Mouse (Mus musculus) lung, adult 2 months (tissue): ENCODE data around the gene Pnmt. TPM values are rescaled to one million over a fixed set of nuclear protein-coding genes. Genes with fewer than 3 reads are reported as not detected.

ENCODE experiments used
- DNase-seq: peaks from one replicate; pipeline ENCODE4 v3.0.0; 2022
- H3K4me1 ChIP-seq: fragments of 200-500 bp; 2 replicates; pipeline ENCODE4 v1.6.1; 2011; ENCODE audit warnings: low read length; ENCODE audit not compliant: control insufficient read depth, insufficient read depth
- H3K4me3 ChIP-seq: fragments of 200-500 bp; replicated peaks from 2 replicates; pipeline ENCODE3; 2011; ENCODE audit warnings: low read depth, mild to moderate bottlenecking, control low read depth, low read length; ENCODE audit errors: extremely low read depth
- CTCF ChIP-seq: fragments of 200-500 bp; IDR thresholded peaks from 2 replicates; pipeline ENCODE4 v1.5.1; 2011; ENCODE audit warnings: mild to moderate bottlenecking, low read length, control low read depth; ENCODE audit not compliant: insufficient read depth
- POLR2A ChIP-seq: fragments of 200-500 bp; IDR thresholded peaks from 2 replicates; pipeline ENCODE4 v1.6.1; 2011; ENCODE audit warnings: low read depth, mild to moderate bottlenecking, control low read depth, low read length, borderline replicate concordance; ENCODE audit errors: extremely low read depth
- WGBS: fragments of 180-500 bp; shearing (Covaris S2); methylation state at CpG from one replicate; pipeline ENCODE4 v1.1.7; 2018; 5-methylcytosine and 5-hydroxymethylcytosine counted together
- polyA plus RNA-seq: library from polyadenylated mRNA; depleted of rRNA; stranded (reverse); fragments of >200 nt; gene quantifications from 2 replicates; pipeline ENCODE4 v1.2.3, GENCODE M21; 2012

The Pnmt gene
- polyA plus RNA-seq, 1 experiment = 2.0 TPM

- no peak for DNase-seq
- H3K4me3 ChIP-seq = no peak overlapping the region
- TF ChIP-seq POLR2A (no peak), CTCF (no peak)
- 69% methylated on average over 7 of the region's 7 CpGs for WGBS
- H3K4me1 ChIP-seq = peaks cover 3% of the 10 kb centered on the region; the same call in 1 of the 2 replicates
These were observed 18.4 kb upstream of the Pnmt start for GRCm38 (mm10) chr11:98367863-98368186.

GRCm38 (mm10) chr11:98369337-98369736 is 16.9 kb upstream of the Pnmt start:
- TF ChIP-seq POLR2A (no peak), CTCF (no peak)
- no peak for DNase-seq

DNA sequence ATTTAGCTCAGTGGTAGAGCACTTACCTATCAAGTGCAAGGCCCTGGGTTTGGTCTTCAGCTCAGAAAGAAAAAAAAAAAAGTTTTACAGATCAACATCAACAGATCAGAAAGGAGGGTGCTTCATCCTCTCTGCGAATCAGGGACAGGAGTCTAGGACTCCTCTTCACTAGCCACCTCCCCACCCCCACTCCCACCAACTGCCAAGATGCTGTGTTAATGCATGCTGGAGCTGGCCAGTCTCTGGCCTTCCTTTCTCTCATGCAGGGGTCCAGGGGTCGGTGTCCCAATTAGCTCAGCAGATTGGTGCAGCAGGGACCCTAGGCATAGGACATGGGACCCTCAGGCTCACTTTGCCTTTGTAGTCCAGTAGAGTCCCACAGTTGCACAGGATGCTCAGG is 15.7 kb upstream of the Pnmt start:
- TF ChIP-seq CTCF = no peak
- TF ChIP-seq POLR2A = no peak
- peaks cover 3% of the 10 kb centered on the region; the same call in 1 of the 2 replicates for H3K4me1 ChIP-seq
- H3K4me3 ChIP-seq = no peak overlapping the region
- WGBS = 83% methylated on average over 2 of the region's 2 CpGs
- no peak for DNase-seq

More at GRCm38 (mm10) chr11:98369337-98369736, 16.9 kb upstream of the Pnmt start:
- 52% methylated on average over 6 of the region's 6 CpGs for WGBS
- H3K4me1 ChIP-seq = peaks cover 3% of the 10 kb centered on the region; the same call in 1 of the 2 replicates
- H3K4me3 ChIP-seq = no peak overlapping the region

DNA sequence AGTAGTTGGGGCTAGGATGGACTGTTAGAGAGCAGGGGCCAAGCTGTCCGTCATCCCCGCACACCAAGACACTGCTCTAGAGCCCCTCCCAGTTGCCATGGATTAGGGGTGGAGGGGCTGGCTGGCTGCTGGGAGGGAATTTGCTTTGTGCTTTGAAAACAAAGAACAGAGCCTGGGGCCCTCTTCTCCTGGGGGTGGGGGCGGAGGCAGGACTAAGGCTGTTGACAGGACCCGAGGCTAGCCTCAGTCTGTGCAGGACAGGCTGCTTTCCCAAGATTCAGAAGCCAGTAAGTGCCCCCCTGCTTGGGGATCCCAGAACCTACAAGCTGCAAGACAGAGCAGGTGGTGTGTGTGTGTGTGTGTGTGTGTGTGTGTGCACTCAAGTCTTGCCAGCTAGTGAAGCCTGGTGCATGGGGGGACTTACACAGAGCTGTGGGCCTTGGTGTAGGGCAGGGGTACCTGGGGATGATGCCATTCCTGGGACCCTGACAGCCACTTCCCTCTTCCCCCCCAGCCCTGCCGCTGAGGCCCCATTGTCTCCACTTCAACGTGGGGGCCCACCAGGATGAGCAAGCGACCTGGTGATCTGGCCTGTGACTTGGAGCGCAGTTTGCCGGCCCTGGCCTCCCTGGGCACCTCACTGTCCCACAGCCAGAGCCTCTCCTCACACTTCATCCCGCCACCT is 14.6 kb upstream of the Pnmt start:
- 63% methylated on average over 10 of the region's 10 CpGs for WGBS
- DNase-seq = no peak
- no peaks in the 10 kb centered on the region for H3K4me1 ChIP-seq
- no peak overlapping the region for H3K4me3 ChIP-seq
- TF ChIP-seq POLR2A = no peak
- no peak for TF ChIP-seq CTCF

DNA sequence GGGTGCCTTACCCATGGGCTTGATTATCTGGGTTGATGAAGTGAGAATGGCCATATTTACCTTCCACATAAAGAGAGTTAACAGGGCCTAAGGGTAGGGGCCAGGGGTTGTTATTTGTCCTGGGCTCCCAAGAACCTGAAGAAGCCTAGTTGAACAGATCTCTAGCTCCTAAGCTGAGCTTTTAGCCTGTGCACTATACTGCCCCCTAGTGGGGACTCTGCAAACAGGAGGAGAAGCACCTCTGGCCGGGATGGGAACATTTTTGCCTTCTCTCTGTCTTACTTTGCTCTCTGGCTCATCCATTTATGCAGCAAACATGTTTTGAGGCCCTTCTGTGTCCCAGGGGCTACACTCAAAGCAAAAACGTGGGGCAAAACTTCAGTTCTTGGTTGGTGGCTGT is 13.8 kb upstream of the Pnmt start:
- TF ChIP-seq POLR2A (no peak), CTCF (peak; percentile 83)
- WGBS = 10% methylated on average over 2 of the region's 2 CpGs

DNA sequence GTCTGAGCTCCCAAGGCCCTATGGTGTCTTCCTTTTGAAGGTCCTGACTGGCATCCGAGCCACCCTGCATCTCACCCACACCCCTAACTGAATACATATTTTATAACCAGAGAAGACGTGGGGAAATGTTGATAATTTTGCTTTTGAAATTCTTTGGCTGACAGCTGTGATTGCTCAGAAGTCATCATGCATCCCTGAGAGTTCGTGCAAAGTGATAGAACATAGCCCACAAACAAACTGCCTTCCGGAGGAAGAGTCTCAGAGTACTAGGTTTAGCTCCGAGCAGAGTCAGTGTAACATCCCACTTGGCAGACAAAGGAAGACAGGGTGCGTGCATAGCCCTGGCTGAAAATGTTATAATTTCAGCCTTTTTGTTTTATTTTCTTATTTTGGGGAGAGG is 13.0 kb upstream of the Pnmt start:
- WGBS = 85% methylated on average over 6 of the region's 6 CpGs
- no peak for DNase-seq
- Histone ChIP-seq H3K4me1 (no peaks in the 10 kb centered on the region), H3K4me3 (no peak overlapping the region)
- TF ChIP-seq POLR2A (no peak), CTCF (no peak)

More for the DNA sequence above, 13.8 kb upstream of the Pnmt start:
- Histone ChIP-seq H3K4me1 (no peaks in the 10 kb centered on the region), H3K4me3 (no peak overlapping the region)
- DNase-seq = no peak

- no peak for DNase-seq
- Histone ChIP-seq H3K4me1 (no peaks in the 10 kb centered on the region), H3K4me3 (no peak overlapping the region)
- 72% methylated on average over 8 of the region's 8 CpGs for WGBS
- TF ChIP-seq CTCF = no peak
- TF ChIP-seq POLR2A = no peak
These were observed 12.0 kb upstream of the Pnmt start for GRCm38 (mm10) chr11:98374266-98374665.

- no peak for DNase-seq
- TF ChIP-seq POLR2A (no peak), CTCF (no peak)
- WGBS = 84% methylated on average over 5 of the region's 5 CpGs
- Histone ChIP-seq H3K4me1 (no peaks in the 10 kb centered on the region), H3K4me3 (no peak overlapping the region)
These were observed 9.5 kb upstream of the Pnmt start for GRCm38 (mm10) chr11:98376756-98377155.

DNA sequence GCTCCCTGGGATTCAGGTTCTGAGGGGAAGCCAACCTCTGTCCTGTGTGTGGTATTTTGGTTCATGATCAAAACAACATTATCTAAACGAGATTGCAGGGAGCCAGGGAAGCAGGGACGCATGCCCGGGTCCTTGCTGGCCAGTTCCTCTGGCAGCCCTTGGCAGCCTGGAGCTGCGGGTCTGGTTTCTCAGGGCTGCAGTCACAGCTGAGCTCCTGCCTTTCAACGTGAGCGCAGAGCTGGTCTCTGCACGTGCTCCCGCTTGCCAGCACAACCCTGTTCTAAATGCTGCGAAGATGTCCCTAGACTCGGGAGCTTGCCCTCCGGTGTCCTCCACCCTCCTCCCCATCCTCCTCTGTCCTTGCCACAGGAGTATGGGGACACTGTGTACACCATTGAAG is 8.5 kb upstream of the Pnmt start:
- no peaks in the 10 kb centered on the region for H3K4me1 ChIP-seq
- no peak for TF ChIP-seq POLR2A
- TF ChIP-seq CTCF = no peak
- no peak overlapping the region for H3K4me3 ChIP-seq
- DNase-seq = no peak
- WGBS = 80% methylated on average over 11 of the region's 11 CpGs

DNA sequence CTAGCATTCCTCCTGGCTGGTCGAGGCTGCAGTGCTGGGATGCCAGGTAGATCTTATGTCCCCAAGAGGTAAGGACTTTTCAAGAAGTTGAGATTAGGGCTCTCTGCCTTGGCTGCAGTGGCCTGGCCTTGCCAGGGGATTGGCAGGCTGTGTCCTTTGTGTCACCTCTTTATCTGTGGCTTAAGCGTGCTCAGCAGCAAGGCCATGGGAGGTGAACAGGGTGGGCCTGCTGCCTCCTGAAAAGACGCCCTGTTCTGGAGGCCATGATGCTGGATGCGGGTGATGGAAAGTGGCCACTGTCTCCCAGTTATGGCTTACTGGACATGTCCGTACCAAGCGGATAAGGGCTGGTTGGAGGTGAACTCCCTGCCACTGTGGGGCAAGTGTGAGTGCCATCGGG is 6.9 kb upstream of the Pnmt start:
- Histone ChIP-seq H3K4me1 (peaks cover 3% of the 10 kb centered on the region; the same call in 1 of the 2 replicates), H3K4me3 (no peak overlapping the region)
- DNase-seq = no peak
- TF ChIP-seq CTCF (no peak), POLR2A (no peak)
- WGBS = 76% methylated on average over 7 of the region's 7 CpGs
